Mouse (Mus musculus) midbrain, embryonic 11.5 days (tissue): Measurements from ENCODE around the gene Aars. TPM values are rescaled to one million over a fixed set of nuclear protein-coding genes. Genes with fewer than 3 reads are reported as not detected.
A peak's percentile ranks its signal among the peaks of the same experiment; 100 is the strongest.
"Not testable (repeated sequence)": the region's sequence is repeated elsewhere in the genome, so short reads cannot be mapped to it uniquely, and the experiment has no call there.

Experiments used
- ATAC-seq: fragments of 200-750 bp; cut with Nextera tagmentation; 2 replicates; pipeline ENCODE4 v1.8.0; 2017; ENCODE audit warnings: moderate TSS enrichment, moderate library complexity; ENCODE audit not compliant: low FRiP score
- DNase-seq: peaks from one replicate; pipeline ENCODE4 v3.0.0; 2015; ENCODE audit warnings: low spot score; ENCODE audit errors: missing footprints
- H3K27ac ChIP-seq: fragments of 300-500 bp; sonication (generic); 2 replicates; pipeline ENCODE4 v1.5.1; 2014; ENCODE audit warnings: low read depth, low read length
- H3K27me3 ChIP-seq: fragments of 300-500 bp; sonication (generic); 2 replicates; pipeline ENCODE4 v1.6.1; 2014; ENCODE audit warnings: mild to moderate bottlenecking, low read length, moderate library complexity, mixed read lengths; ENCODE audit not compliant: control insufficient read depth, insufficient read depth
- H3K36me3 ChIP-seq: fragments of 300-500 bp; sonication (generic); 2 replicates; pipeline ENCODE4 v1.6.1; 2014; ENCODE audit warnings: mild to moderate bottlenecking, low read length, moderate library complexity, mixed read lengths; ENCODE audit not compliant: control insufficient read depth, insufficient read depth
- H3K4me1 ChIP-seq: fragments of 300-500 bp; sonication (generic); 2 replicates; pipeline ENCODE4 v1.6.1; 2014; ENCODE audit warnings: low read length; ENCODE audit not compliant: control insufficient read depth, insufficient read depth
- H3K4me2 ChIP-seq: fragments of 300-500 bp; sonication (generic); 2 replicates; pipeline ENCODE4 v1.6.1; 2014; ENCODE audit warnings: mild to moderate bottlenecking, moderate library complexity
- H3K4me3 ChIP-seq: fragments of 300-500 bp; sonication (generic); 2 replicates; pipeline ENCODE4 v1.5.1; 2014; ENCODE audit warnings: low read depth, low read length
- H3K9ac ChIP-seq: fragments of 300-500 bp; sonication (generic); 2 replicates; pipeline ENCODE4 v1.6.1; 2014; ENCODE audit warnings: low read length
- H3K9me3 ChIP-seq: fragments of 300-500 bp; sonication (generic); 2 replicates; pipeline ENCODE4 v1.6.1; 2016; ENCODE audit warnings: low read length; ENCODE audit not compliant: control insufficient read depth
- WGBS: fragments of 180-500 bp; shearing (Covaris S2); extraction: QIAGEN DNeasy Blood & Tissue Kit; methylation state at CpG from one replicate; pipeline ENCODE4 v1.1.7; 2014; 5-methylcytosine and 5-hydroxymethylcytosine counted together
- polyA plus RNA-seq: library from polyadenylated mRNA; unstranded; fragments of >200 nt; fragmentation: Nextera tagmentation; extraction: Ambion mirVana; gene quantifications from 2 replicates; pipeline ENCODE4 v1.2.1, GENCODE M21; 2014

Gene Aars
- polyA plus RNA-seq, 1 experiment from 2014 or later: 79.9 TPM

- Histone ChIP-seq H3K27me3 (no peaks in the 10 kb centered on the region), H3K9ac (peak overlapping the region; percentile 14), H3K4me1 (peaks cover 12% of the 10 kb centered on the region), H3K4me3 (peak overlapping the region; percentile 34), H3K9me3 (no peaks in the 10 kb centered on the region), H3K4me2 (peak overlapping the region; percentile 53), H3K36me3 (no peaks in the 10 kb centered on the region), H3K27ac (peak overlapping the region; percentile 26; the same call in 1 of the 2 replicates)
- under 1% methylated on average over 14 of the region's 14 CpGs for WGBS
- DNase-seq (no peak), ATAC-seq (peak; percentile 45)
These were observed 28.7 kb downstream of the Aars start for GRCm38 (mm10) chr8:111061688-111062071.

DNA sequence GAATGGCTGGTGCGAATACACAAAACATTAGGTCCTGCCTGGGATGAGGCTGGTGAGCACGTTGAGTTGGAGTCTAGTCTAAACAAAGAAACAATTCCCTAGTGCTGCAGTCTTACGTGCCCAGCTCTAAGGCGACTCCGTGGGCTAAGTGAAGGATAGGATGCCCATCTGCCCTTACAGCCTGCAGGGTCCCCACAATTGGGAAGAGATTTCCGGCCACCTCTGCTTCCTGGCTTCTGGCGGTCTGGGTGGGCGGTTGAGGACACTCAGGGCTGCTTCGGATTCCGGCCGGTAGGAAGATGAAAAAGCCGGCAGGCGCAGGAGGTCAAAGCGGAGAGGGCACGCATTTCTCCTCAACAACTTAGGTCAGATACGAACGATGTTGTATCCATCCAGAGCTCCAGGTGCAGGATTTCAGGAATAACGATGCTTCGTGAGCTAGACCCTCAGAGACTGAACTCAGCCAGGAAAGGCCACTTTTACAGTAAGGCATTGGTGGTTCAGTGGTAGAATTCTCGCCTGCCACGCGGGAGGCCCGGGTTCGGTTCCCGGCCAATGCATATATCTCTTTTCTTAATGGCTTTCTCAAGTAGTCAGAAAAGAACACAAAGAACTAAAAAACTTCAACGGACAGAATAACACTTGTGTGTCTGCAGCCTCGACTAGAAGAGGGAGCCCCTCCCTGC, 29.3 kb downstream of the Aars start:
- H3K4me3 ChIP-seq: peak overlapping the region; percentile 34
- peak; percentile 86 for ATAC-seq
- under 1% methylated on average over 27 of the region's 27 CpGs for WGBS
- peak overlapping the region; percentile 53 for H3K4me2 ChIP-seq
- H3K36me3 ChIP-seq: no peaks in the 10 kb centered on the region
- H3K4me1 ChIP-seq: peaks cover 8% of the 10 kb centered on the region
- H3K9ac ChIP-seq: peak overlapping the region; percentile 14
- H3K9me3 ChIP-seq: no peaks in the 10 kb centered on the region
- H3K27me3 ChIP-seq: no peaks in the 10 kb centered on the region
- H3K27ac ChIP-seq: peak overlapping the region; percentile 26; the same call in 1 of the 2 replicates
- peak; percentile 100 for DNase-seq

DNA sequence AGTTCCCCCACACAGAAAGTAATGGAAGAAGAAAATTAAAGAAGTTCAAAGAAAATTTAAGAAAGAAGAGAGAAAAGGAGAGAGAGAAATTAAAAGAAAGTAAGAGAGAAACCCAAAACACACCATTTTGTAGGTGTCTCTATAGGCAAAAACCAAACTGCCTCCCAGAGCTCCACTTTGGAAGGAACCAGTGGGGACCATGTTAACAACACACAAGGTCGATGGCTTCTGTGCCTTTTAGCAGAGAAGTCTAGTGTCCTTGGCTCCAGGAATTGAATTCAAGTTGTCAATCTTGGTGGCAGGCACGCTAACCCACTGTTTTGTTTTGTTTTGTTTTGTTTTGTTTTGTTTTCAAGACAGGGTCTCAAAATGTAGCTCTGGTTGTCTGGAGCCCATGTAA, 29.9 kb downstream of the Aars start:
- 50% methylated on average over 2 of the region's 2 CpGs for WGBS
- Histone ChIP-seq H3K4me1 (peaks cover 2% of the 10 kb centered on the region; the same call in 1 of the 2 replicates), H3K36me3 (no peaks in the 10 kb centered on the region), H3K27me3 (no peaks in the 10 kb centered on the region), H3K27ac (no peak overlapping the region), H3K4me3 (no peak overlapping the region), H3K9ac (no peak overlapping the region), H3K4me2 (peak overlapping the region; percentile 53; the same call in 1 of the 2 replicates), H3K9me3 (no peaks in the 10 kb centered on the region)
- ATAC-seq: no peak
- peak; percentile 87 for DNase-seq

- ATAC-seq: no peak
- Histone ChIP-seq H3K27me3 (no peaks in the 10 kb centered on the region), H3K4me2 (no peak overlapping the region), H3K4me3 (no peak overlapping the region), H3K9me3 (no peaks in the 10 kb centered on the region), H3K36me3 (no peaks in the 10 kb centered on the region), H3K27ac (no peak overlapping the region), H3K9ac (no peak overlapping the region), H3K4me1 (no peaks in the 10 kb centered on the region)
- peak; percentile 68 for DNase-seq
- WGBS: 61% methylated on average over 4 of the region's 4 CpGs
These were observed 33.4 kb downstream of the Aars start for GRCm38 (mm10) chr8:111066308-111066707.

DNA sequence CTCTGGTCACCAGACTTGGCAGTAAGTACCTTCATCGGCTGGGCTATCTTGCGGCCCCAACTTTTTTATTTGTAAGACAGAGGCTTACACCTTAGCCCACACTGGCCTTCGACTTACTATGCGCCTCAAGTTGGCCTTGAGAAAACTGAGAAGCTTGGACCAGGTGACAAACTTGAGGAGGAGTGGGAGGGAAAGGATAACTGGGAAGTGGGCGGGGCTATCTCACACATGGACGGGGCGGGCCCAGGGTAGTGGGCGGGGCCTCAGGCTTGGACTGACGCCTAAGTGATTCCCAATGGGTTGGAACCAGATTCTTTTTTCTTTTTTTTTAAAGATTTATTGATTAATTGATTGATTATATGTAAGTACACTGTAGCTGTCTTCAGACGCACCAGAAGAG, 34.5 kb downstream of the Aars start:
- peak; percentile 75 for DNase-seq
- Histone ChIP-seq H3K9me3 (no peaks in the 10 kb centered on the region), H3K4me2 (no peak overlapping the region), H3K4me1 (no peaks in the 10 kb centered on the region), H3K9ac (no peak overlapping the region), H3K27me3 (no peaks in the 10 kb centered on the region), H3K4me3 (no peak overlapping the region), H3K27ac (no peak overlapping the region), H3K36me3 (no peaks in the 10 kb centered on the region)
- no peak for ATAC-seq
- WGBS: 31% methylated on average over 10 of the region's 10 CpGs

- 96% methylated on average over 9 of the region's 9 CpGs for WGBS
- H3K36me3 ChIP-seq: not testable (repeated sequence)
These were observed 35.7 kb downstream of the Aars start for GRCm38 (mm10) chr8:111068660-111069059.

DNA sequence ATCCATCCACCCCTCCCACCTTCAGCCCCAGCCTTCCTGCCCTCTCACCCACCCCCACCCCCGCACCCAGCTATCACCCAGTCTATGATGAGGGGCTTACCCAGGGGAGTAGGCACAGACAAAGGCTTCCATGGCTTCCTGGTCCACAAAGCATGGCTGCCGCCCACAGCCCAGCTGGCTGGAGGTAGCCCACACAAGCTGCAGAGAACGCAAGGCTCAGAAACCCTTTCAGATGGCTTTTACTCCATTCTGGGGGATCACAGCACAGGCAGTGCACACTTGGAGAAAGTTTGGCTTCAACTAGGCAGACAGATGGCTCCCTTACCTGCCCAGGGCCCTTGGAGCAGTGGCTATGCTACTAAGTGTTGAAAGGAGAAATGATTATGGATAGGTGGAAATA, 43.0 kb downstream of the Aars start:
- peaks cover 5% of the 10 kb centered on the region for H3K4me1 ChIP-seq
- WGBS: 78% methylated on average over 3 of the region's 3 CpGs
- no peak overlapping the region for H3K4me3 ChIP-seq
- H3K27me3 ChIP-seq: no peaks in the 10 kb centered on the region
- ATAC-seq (no peak), DNase-seq (no peak)
- H3K27ac ChIP-seq: no peak overlapping the region
- no peaks in the 10 kb centered on the region for H3K9me3 ChIP-seq
- H3K9ac ChIP-seq: no peak overlapping the region
- no peaks in the 10 kb centered on the region for H3K36me3 ChIP-seq
- H3K4me2 ChIP-seq: no peak overlapping the region

More at GRCm38 (mm10) chr8:111068660-111069059, 35.7 kb downstream of the Aars start:
- not testable (repeated sequence) for H3K4me2 ChIP-seq, H3K9ac ChIP-seq, ATAC-seq, H3K4me3 ChIP-seq, H3K27me3 ChIP-seq, H3K27ac ChIP-seq, H3K9me3 ChIP-seq, DNase-seq, H3K4me1 ChIP-seq

GRCm38 (mm10) chr8:111079461-111079860, 46.5 kb downstream of the Aars start:
- 61% methylated on average over 5 of the region's 5 CpGs for WGBS
- no peak for DNase-seq
- H3K4me2 ChIP-seq: no peak overlapping the region
- peaks cover 10% of the 10 kb centered on the region for H3K4me1 ChIP-seq
- no peaks in the 10 kb centered on the region for H3K9me3 ChIP-seq
- H3K36me3 ChIP-seq: no peaks in the 10 kb centered on the region
- H3K4me3 ChIP-seq: no peak overlapping the region
- 0 out of 2 replicates have a peak overlapping the region, but pooled peaks have one; percentile 20 for H3K9ac ChIP-seq
- no peaks in the 10 kb centered on the region for H3K27me3 ChIP-seq
- H3K27ac ChIP-seq: no peak overlapping the region
- no peak for ATAC-seq

DNA sequence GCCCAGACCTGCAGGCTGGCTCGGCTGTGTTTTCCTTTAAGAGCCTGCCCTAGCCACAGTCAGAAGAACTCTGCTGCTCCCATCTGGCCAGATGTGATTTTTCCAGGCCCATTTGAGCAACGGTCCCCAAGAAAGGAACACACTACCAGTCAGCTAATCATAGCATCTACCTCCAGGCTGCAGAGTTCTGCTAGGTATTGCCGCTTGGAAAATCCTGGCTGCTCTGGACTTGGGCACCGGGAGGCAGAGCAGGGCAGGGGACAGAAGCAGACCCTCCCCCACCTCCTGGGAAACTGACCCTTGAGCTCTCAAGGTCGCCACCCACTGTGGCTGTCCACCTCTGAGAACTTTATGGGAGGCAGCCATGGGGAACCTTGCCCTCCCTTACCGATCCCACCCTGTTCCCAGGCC, 46.9 kb downstream of the Aars start:
- H3K4me1 ChIP-seq: peaks cover 10% of the 10 kb centered on the region
- H3K9me3 ChIP-seq: no peaks in the 10 kb centered on the region
- H3K4me2 ChIP-seq: no peak overlapping the region
- H3K4me3 ChIP-seq: no peak overlapping the region
- no peak for ATAC-seq
- no peaks in the 10 kb centered on the region for H3K27me3 ChIP-seq
- no peak overlapping the region for H3K27ac ChIP-seq
- WGBS: 20% methylated on average over 6 of the region's 6 CpGs
- H3K36me3 ChIP-seq: no peaks in the 10 kb centered on the region
- H3K9ac ChIP-seq: 0 out of 2 replicates have a peak overlapping the region, but pooled peaks have one; percentile 20
- DNase-seq: no peak
